Mouse (Mus musculus): ENCODE measurements around the gene Ap1m2.

DNA sequence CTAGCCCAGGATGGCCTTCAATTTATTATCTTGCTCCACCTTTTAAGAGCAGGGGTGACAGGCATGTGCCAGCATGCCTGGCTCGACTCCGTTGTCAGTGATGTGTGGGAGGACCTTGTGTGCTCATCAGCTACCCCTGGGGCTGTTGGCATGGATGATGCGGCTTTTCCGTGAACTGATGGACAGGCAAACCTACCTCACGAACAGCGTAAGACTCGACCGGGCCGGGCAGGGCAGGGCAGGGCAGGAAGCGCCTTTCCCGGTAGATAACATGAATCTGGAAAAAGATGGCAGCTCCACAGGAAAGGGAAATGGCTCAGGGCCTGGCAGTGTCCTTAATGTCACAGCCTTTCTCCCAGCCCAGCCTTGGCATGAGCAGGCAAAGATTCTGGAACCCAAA is 12.1 kb upstream of the Ap1m2 start:
- TF ChIP-seq CTCF (IDR thresholded peaks at IDR 0.05) (no peak), EP300 (IDR thresholded peaks at IDR 0.05; ENCODE audit: insufficient read depth, low read depth, low read length) (no peak), POLR2A (IDR thresholded peaks at IDR 0.05; ENCODE audit: insufficient read depth, low read depth, low read length) (no peak)

Data from heart, adult 2 months (tissue).